Mouse (Mus musculus) heart, postnatal 36 days (tissue): ENCODE data around the gene Cacna1i. TPM values are rescaled to one million over a fixed set of nuclear protein-coding genes. Genes with fewer than 3 reads are reported as not detected.

ENCODE experiments used
- DNase-seq, 2 experiments: peaks; one replicate each; pipeline ENCODE4 v3.0.0; 2021 to 2022
- intact Hi-C: fragments of 180-260 bp; cut with DNase I; formaldehyde crosslinking; loops from one replicate; pipeline ENCODE4 v1.15.1; 2025
- total RNA-seq, 2 experiments: library from RNA; stranded (reverse); gene quantifications; 2 replicates each; pipeline ENCODE4 v1.2.3; 2021

The Cacna1i gene
- total RNA-seq, 2 experiments from 2014 or later, result 0.03 TPM; not detected in 1

DNA sequence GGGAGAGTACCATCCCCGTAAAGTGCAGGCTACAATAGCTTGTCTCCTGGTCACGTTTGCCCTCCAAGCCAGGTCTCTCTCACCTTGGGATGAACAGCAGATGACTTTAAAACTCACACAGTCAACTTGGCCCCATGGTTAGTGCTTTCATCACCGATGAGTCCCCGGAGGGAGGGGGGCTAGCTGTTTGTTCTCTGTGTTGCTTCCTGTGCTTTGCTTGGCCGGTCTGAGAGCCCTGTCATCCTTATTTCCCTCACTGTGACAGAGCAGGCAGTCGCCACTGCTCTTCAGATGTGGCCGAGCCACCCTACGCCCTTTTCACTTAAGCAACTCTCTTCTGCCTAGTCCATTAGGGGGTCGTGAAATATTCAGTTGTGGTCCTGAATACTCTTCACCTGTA, 38.7 kb downstream of the Cacna1i start:
- no peak for DNase-seq
- intact Hi-C loops, result no loop called here

DNA sequence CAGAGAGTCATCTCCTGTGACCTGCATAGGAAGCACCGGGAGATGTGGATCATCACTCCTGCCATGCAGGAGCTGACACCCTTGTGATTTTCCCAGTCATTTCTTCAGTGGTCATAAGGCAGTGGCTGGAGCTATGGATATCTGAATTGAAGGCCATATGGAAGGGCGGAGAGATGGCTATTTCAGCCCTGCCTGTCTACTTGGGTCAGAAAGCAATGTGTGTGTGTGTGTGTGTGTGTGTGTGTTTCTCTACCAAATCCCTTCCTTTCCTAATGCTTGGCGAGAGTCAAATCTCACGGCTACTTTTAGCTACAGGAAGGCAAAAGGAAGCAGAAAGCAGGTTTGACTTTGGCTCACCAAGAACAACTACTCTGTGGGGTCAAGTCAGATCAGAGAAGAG, 39.9 kb downstream of the Cacna1i start:
- DNase-seq, result no peak
- intact Hi-C loops, result no loop called here

GRCm38 (mm10) chr15:80327743-80328540, 40.9 kb downstream of the Cacna1i start:
- no peak for DNase-seq
- intact Hi-C loops, result no loop called here

DNA sequence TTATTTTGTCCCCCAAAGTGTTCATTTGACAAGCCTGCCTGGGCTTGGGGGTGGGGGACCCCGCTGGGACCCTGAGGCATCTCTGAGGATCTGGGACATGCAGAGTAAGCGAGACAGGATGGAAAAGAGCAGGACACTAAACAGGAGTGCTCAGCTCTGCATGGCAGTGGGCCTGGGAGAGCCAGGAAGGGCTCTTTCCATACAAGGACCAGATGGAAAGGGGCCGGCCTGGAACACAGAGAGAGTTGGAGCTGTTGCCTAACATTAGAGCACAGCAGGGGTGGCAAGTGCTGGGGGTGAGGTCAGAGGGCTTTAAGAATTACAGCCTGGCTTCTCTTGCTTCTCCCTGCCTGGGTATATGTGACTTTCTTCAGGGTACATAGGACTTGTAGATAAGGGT, 43.2 kb downstream of the Cacna1i start:
- DNase-seq, result no peak
- intact Hi-C loops, result no loop called here

DNA sequence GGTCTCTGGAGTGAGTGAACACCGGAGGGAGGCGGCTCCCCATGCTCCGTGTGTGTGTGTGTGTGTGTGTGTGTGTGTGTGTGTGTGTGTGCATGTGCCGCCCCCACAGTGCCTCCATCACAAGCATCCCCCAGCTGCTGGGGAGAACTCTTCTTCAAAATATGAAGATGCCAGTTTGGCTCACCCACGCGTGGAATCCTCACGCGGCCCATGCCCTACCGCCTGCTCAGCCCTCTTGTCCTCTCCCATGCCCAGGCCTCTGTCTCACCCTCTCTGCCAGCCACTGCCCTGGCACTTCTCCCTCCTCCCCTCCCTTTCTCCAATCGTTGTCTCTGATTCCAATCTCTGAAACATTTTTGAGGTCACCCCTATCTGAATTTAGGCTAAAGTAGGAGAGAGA, 47.7 kb downstream of the Cacna1i start:
- intact Hi-C loops, result no loop called here
- no peak for DNase-seq

DNA sequence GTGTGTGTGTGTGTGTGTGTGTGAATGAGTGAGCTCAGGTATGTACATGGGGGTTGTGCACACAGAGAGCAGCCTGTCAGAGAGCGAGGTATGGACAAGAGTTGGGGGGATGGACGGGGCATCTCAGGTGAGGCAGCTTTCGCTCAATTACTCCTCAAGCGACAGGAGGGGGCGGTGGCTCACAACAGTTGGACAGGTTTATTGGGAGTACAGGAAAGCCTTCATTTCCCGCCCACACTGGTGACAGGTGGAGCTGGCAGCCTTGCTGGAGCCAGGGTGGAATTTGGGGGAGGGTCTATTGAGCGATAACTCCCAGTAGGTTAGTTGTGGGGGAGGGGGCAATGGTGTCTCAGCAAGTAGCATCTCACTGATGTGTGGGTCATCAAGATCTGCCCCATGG, 48.2 kb downstream of the Cacna1i start:
- intact Hi-C loops, result no loop called here
- DNase-seq, result no peak

DNA sequence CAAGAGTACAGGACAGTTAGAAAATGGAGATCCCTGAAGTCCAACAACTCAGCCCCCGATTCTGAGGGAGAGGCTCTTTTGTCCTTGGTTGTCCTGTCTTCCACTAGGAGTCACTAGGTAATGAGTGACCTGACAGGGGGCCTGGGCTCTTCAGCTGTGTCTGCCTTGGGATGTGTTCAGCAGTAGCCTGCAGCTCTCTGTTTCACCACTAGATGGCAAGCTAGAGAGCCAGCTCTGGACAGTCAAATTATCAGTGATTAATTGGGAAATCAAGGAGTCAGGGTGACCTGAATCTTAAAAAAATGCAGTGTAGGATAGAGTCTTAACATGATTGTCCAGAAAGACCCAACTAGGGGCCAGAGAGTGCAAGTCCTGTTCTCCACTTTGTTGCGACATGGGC, 53.3 kb downstream of the Cacna1i start:
- DNase-seq, result peak; percentile 26 to 54
- intact Hi-C loops, result loop anchor here (2.0 kb wide), 1 partner anchor 354 kb away; no protein-coding TSS in a partner anchor

DNA sequence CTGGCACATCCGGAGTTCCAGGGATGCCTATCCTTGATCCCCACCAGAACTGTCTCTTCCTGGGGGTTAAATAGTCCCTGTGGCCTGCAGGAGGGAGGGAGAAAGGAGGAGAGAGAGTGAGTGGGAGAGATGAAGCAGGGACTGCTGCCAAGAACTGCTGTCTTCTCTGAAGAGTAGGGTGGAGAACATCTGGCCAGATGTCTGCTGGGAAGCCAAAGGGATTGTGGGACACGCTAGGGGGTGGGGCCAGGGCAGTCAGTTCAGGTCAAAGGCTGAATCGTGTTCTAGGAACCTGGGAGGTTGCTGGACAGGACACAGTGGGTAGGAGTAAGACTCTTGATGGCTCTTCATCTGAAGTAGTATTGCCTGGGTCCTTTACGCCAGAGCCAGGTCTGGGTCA, 55.4 kb downstream of the Cacna1i start:
- intact Hi-C loops, result no loop called here

DNA sequence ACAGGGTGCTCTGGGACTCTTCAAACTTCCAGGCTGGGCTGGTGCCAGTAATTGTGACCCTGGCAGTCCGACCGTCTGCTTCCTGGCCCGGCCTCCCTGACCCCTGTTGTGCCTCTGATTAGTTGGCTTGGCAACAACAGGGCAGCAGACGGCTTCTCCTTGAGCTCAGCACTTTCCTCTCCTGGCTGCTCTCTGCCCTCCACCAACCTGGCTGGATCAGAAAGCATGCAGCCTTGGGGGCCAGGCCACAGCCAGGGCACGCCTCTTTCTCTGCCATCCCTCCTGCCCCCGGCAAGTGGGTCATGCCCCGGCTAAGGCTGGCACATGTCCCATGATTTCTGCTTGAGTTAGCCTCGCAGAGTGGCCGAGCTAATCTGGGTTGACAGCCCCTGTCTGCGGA, 56.0 kb downstream of the Cacna1i start:
- intact Hi-C loops, result no loop called here
- DNase-seq, result no peak

More for the DNA sequence above, 55.4 kb downstream of the Cacna1i start:
- DNase-seq, result no peak

DNA sequence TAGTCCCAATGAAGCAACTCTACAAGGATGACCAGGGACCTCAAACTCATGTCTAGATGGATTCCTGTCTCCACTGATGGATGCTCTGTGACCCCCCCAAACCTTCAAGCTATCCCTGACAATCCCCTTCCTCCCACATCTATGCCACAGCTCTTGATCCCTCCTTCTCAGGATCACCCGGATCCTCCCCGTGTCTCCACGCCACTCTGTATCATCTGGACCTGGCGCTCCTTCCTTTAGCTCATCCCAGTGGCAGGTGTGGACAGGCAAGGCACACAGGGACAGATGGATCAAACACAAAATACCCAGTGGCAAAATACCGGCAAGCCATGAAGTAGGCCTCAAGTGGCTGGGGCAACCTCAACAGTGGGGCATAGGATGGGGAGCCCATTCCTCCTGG, 56.7 kb downstream of the Cacna1i start:
- no peak for DNase-seq
- intact Hi-C loops, result no loop called here

- intact Hi-C loops, result no loop called here
- DNase-seq, result no peak
These were observed 59.5 kb downstream of the Cacna1i start for GRCm38 (mm10) chr15:80346510-80346909.

DNA sequence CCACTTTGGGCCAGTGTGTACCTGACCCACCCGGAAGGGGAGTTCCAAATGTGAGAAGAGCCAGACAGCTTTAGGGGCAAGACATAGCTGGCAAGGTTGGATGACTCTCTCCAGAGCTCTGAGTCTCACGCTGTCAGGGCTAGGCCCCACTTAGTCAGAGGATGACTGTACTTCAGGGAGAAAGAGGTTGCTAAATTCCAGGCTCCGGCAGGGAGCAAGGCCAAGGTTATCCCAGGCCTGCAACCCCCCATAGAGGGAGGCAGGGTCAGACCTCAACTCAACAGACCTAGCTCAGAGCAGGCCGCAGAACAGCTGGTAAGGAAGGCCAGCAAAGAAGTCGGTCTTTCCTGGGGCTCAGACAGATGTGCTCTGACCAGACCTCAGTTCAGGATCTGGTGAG, 63.4 kb downstream of the Cacna1i start:
- intact Hi-C loops, result no loop called here

GRCm38 (mm10) chr15:80358798-80359197, 71.8 kb downstream of the Cacna1i start:
- DNase-seq, result no peak
- intact Hi-C loops, result no loop called here

More for the DNA sequence above, 63.4 kb downstream of the Cacna1i start:
- DNase-seq, result no peak

DNA sequence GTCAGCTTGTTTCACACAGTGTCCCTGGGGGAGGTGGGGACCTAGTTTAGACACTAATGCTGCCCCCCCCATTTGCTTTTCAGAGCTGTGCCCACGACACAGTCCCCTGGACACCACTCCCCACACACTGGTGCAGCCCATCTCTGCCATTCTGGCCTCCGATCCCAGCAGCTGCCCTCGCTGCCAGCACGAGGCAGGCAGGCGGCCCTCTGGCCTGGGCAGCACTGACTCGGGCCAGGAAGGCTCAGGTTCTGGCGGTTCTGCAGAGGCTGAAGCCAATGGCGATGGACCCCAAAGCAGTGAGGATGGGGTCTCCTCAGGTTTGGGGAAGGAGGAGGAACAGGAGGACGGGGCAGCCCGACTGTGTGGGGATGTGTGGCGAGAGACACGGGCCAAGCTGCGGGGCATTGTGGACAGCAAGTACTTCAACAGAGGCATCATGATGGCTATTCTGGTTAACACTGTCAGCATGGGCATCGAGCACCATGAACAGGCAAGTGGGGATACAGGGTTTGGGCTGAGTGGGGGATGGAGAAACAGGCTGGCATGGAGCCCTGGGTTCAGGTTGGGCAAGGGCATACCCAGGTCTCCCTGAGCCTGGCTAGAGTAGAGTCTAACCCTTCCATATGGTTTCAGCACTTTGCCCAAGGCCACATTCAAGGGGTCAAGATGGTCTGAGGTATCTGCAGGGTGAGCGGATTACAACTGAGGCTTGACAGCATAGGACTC, 74.9 kb downstream of the Cacna1i start:
- no peak for DNase-seq
- intact Hi-C loops, result no loop called here

DNA sequence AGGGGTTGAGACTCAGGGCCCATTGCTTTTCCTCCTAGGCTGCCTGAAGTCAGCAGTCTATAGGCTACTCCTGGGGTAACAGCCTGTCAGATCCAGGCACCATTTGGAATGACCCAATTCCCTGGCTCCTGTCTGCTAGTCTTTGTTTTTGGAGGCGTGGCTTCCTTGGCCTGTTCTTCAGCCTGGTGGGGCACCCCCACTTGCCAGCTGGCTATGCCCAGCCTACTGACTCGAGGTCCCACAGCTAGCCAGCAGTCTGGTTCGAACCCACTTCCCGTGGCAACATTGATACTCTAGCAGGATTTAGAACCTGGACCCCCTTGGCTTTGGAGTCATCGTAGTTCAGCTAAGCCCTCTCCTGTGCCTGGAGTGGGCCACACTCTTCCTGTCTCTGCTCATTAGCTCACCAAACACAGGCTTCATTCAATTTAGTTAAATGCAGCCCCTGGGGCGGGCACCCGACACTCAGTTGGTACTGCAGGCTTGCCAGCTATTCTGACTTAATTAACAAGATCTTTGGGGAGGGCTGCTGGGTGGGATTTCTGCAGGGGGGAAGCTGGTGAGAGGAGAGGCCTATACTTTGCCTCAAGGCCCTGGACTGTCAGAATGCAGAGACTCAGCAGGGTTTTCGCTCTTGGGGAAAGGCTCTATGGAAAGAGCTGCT, 75.6 kb downstream of the Cacna1i start:
- DNase-seq, result no peak
- intact Hi-C loops, result no loop called here

DNA sequence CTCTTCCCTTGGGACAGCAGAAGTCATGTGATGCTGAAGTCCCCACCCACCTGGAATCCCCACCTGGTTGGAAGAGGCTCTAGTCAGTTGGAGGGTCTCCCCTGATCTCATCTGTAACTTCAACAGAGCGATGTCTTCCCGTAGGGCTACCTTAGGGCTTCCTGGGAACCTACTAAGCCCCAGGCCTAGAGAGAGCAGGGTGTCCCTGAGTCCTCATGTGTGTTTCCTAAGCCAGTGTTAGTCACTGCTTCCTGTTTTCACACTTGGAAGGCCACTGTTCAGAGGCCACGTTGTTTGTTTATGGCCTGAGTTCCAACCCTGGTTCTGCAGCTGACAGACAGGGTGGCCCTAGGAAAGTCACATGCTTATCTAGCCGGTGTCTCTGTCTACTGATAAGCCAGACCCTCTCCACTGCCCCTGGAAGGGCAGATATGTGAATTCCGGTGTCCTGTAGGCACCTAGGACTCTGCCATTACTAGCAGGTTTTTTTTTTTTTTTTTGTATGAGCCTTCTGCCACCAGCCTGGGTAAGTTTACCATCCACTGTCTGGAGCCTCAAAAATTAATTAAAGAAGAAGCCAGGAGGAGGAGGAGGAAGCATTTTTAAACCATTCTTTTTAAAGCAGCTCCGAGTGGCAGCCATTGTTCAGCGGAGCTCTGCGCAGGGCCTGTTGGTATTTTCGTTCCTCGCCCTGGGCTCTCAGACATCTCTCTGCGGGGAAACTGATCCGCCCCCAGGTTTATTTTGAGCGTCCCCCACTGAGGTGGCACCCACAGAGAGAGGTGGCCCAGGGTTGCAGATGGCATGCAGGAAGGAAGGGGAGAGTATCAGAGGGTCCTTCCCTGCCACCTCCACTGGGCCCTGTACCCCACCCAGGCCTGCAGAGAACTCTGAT, 77.0 kb downstream of the Cacna1i start:
- intact Hi-C loops, result no loop called here
- no peak for DNase-seq

- DNase-seq, result no peak
These were observed 79.9 kb downstream of the Cacna1i start for GRCm38 (mm10) chr15:80366899-80367298.

DNA sequence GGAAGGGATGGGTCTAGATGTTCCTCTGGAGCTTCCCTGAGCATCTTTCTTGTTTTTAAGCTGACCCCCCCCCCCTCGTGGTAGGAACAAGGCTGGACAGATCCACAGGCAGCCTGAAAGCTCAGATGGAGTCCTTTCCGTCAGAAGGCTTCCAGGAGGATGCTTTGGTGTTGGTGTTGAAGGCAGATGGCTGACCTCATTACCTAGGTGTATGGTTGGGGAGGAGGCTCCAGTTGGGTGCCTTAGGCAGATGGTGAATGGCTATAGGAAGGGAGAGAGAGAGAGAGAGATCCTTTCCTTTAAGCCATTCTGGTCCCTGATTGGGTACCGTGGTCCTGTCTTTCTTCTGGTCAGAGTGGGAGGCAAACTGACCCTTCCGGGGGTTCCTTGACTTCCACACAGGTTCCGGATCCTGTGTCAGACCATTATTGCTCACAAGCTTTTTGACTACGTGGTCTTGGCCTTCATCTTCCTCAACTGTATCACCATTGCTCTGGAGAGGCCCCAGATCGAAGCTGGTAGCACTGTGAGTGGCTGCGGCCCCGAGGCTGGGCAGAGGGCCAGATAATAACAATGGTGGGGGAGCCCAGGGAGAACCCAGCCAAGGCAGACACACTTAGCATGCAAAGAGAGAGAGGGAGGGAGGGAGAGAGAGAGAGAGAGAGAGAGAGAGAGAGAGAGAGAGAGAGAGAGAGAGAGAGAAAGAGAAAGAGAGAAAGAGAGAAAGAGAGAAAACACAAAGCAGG, 86.4 kb downstream of the Cacna1i start:
- DNase-seq, result no peak
- intact Hi-C loops, result no loop called here

More at GRCm38 (mm10) chr15:80366899-80367298, 79.9 kb downstream of the Cacna1i start:
- intact Hi-C loops, result no loop called here

- intact Hi-C loops, result no loop called here
- no peak for DNase-seq
These were observed 87.8 kb downstream of the Cacna1i start for GRCm38 (mm10) chr15:80374854-80375253.

GRCm38 (mm10) chr15:80387185-80387584, 100.1 kb downstream of the Cacna1i start:
- intact Hi-C loops, result no loop called here
- DNase-seq, result no peak
